Mouse (Mus musculus) heart, postnatal 10 days (tissue): ENCODE measurements around the gene Bpifb5. TPM values are rescaled to one million over a fixed set of nuclear protein-coding genes. Genes with fewer than 3 reads are reported as not detected.
A peak's percentile ranks its signal among the peaks of the same experiment; 100 is the strongest.
"Not testable (repeated sequence)": the region's sequence is repeated elsewhere in the genome, so short reads cannot be mapped to it uniquely, and the experiment has no call there.

Experiments
- DNase-seq, 2 experiments: peaks; one replicate each; pipeline ENCODE4 v3.0.0; 2021
- intact Hi-C: fragments of 180-260 bp; cut with DNase I; formaldehyde crosslinking; loops from one replicate; pipeline ENCODE4 v1.15.1; 2025
- total RNA-seq, 2 experiments: library from RNA; stranded (reverse); gene quantifications; 2 replicates each; pipeline ENCODE4 v1.2.3; 2021

Gene Bpifb5
- not detected for total RNA-seq

DNA sequence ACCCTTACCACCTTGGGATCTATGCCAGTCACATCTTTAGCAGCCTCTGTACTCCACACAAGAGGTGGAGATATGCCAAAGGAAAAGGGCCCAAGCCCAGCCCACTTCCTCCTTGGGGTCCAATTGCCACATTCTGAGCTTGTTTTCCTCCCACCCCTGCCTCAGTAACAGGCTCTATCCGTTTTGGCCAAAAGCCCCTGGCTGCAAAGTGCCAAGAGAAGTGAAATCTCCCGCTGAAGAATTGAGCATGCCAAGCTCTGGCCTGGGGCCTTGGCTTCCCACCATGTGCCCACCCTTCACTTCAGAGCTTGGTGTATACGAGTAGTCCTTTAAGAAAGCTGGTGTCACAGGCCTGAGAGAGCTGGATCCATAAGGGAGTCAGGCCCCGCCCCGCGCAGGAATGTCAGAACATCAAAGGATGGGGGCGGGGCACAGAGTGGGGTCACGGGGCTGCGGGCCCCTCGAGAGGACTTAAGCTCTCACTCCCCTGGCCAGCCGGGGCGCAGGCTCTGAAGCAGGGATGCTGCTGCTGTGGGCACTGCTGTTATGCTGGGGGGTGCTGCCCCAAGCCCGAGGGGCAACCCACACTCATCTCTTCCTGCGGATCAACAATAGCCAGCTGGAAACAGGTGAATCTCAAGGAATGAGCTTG, at the start of gene Bpifb5:
Gene Bpifb5, plus strand, starts transcription at position 478 of the 652 bp plus-strand sequence.
- DNase-seq, result peak; percentile 17 to 38
- intact Hi-C loops, result no loop called here

DNA sequence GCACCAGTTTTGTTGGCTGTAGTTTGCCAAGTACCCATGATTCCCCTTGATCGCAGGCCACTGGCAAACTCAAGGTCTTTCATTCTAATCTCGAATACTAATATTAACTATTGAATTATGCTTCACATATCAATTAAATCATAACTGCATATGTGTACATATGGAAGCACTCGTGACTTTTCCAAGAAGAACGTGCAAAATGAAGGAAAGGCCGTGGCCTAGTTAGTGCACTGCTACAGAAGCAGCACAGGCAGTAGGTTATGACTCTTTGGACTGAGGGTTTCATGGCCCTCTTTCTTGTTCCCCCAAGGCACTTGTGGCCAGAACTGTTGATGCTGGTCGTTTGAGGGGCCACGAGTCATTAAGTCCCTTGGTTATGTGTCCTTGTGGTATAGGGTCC, 41.6 kb upstream of the Bpifb5 start:
- intact Hi-C loops, DNase-seq: not testable (repeated sequence)

DNA sequence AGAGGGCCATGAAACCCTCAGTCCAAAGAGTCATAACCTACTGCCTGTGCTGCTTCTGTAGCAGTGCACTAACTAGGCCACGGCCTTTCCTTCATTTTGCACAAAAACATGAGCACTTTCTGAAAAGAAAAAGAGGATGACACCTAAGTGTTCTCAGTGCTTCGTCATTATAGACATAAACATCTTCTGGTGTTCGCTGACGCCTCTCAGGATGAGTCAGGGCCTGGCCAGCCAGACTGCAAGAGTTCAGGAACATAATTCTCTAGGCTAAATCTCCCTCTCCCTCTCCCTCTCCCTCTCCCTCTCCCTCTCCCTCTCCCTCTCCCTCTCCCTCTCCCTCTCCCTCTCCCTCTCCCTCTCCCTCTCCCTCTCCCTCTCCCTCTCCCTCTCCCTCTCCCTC, 40.5 kb upstream of the Bpifb5 start:
- DNase-seq, intact Hi-C loops: not testable (repeated sequence)

DNA sequence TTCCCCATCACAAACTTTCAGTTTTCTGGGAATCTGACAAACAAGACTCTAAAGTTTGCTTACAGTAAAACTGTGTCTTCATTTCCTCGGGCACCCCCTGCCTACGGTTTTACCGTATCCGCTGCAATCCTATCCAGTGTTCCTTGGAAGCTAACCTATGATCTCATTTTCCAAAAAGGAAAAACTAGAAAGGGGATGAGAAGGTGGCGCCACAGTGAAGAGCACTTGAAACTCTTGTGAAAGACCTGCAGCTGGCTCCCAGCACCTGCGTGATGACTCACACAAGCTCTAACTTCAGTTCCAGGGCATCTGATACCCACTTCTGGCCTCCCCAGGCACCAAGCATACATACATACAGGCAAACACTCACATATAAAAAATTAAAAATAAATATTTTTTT, 38.2 kb upstream of the Bpifb5 start:
- intact Hi-C loops, result no loop called here
- DNase-seq, result no peak

DNA sequence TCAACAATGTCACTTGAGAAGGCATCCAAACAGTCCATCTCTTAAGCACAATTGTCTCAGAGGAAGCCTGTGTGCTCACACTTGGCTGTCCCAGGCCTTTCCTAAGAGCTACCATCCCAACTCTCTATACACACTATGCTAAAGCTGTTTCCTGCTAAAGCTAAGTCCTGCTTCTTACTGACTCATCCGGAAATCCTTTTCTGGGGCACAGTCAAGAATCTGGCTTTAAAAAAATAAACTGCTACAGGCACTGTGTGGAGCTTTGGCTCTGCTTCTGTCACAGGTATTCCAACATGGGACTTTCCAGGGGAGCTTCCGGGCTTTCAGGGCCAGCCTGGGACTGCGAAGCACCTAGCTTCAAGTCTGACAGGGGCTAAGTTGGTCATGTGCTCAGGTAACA, 37.8 kb upstream of the Bpifb5 start:
- no peak for DNase-seq
- intact Hi-C loops, result no loop called here

DNA sequence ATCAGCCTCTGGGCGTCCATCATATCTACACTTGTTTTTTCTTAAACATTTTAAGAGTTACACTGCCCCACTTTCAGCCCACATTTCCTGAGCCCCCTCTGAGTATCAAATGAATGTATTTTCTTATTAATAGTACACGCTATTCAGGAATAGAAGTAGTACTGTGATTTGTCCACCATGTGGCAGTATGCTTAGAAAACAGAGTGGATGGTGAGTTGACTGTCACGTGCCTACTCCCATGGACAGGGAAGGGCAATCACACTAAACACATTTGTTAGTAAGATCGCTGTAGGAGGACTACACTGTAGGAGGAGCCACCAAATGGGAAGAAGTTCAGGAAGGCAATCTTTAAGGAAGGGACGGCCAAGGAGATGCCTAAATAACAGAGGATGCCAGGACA, 36.1 kb upstream of the Bpifb5 start:
- peak in 1 of 2 experiments; percentile 49 for DNase-seq
- intact Hi-C loops, result no loop called here

DNA sequence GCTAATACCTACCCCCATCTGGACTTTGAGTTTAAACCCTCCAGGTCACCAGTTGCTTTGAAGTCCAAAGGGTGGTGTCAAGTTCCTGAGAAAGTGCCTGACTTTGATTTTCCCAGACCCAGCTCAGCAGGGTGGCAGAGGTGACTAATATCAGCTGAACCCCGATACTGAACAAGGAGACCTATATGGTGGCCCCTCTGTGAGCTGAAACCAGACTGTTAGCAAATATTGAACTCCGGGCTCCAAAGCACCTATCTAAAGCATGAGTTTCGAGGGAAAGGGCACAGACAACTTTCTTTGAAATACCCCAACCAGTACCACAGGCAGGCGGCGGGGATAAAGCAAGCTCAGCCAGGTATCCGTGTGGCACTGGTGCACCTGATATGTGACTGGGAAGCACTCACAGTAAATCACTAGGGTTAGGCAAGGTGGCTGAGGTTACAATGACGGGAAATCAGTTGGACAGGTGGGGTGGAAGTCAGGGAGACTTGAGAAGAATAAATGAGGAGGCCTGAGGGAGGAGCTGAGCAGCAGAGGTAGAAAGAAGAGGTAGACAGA, 33.6 kb upstream of the Bpifb5 start:
- intact Hi-C loops, result loop anchor here (2.0 kb wide), 1 partner anchor 17 kb away; no protein-coding TSS in a partner anchor
- no peak for DNase-seq

DNA sequence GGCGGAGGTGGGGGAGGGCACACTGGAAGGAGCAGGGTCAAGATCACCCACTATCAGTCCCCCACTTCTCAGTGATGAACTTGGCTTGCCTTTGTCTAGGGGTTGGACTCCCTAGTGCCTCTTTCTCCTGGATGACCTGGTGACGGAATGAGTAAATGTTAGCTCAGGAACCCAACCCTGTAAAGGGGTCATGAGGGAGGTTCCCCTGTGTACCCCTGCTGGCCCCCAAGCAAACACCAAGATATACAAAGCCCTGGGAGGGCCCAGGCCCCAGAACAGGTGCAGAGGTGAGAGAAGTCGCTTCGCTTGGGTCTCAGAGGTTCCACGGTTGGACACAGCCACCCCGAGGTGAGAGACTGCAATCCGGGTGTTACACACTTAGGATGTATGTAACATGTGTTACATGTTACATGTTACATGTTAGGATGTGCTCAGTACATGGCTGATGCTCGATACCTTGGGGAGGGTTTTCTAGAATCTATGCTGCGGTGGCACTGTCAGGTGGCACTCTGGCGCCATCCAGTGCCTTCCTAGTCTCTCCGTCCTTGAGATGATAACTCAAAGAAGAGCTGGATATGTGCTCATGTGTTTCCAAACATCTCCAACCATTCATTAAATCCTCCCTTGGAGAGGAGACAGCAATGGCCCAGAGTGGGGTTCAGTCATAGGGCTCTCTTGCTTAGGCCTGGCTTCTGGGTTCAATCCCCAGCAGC, 32.8 kb upstream of the Bpifb5 start, which contains the start of gene Bpifb1:
Gene Bpifb1, plus strand, starts transcription at position 273 of the 713 bp plus-strand sequence.
- no peak for DNase-seq
- intact Hi-C loops, result loop anchor here (2.0 kb wide), 1 partner anchor 16 kb away; no protein-coding TSS in a partner anchor

DNA sequence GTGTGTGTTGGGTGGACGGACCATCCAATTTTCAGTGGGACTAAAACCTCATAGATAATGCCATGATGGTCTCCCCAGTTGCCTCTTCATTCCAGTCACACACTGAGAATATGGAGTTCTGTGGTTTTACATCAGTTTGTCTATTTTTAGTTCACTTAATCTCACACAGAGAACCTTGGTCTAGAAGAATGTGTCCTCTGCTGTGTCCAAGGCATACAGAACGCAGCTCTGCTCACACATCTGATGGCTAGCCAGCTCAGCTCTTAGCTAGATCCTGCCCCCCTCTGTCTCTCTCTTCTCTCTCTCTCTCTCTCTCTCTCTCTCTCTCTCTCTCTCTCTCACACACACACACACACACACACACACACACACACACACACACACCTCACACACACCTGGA, 31.4 kb upstream of the Bpifb5 start:
- DNase-seq, result no peak
- intact Hi-C loops, result no loop called here

DNA sequence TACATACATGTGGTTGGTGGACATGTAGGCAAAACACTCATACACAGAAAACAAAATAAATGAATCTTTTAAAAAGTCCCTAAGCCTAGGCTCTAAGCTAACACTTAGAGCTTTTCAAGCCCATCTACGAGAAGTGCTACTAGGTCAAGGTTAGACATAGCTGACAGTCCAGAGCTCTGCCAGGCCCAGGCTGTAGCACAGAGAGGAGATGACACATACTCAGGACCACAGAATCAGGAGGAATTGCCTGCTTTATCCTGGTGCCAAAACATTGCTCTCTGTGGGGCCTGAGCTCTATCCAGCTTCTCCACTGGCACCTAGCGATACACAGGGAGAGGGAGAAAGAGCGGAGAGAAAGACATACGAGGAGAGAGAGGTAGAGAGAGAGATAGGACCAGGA, 30.5 kb upstream of the Bpifb5 start:
- DNase-seq, result no peak
- intact Hi-C loops, result no loop called here

DNA sequence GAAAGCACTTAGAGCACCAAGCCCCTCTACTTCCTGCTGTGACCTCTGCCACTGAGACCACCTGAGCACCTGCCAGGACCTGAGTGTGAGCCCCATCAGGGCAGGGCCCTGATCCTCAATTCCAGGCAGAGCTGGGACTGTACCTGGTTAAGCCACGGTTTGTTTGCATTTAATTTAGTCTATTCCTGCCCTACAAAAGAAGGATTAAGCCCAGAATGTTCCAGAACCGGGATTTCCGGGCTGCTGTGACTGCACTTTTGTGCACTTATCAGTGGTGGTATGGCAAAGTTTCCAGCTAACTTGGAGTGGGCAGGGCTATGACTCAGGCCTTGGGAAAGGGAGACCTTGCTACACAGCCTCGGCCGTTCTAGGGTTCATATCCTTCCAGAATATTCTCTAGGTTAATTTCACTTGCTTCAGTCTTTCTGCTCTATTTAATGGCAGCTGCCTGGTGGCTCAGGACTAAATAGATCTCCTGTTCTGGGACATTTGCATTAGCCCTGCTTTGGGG, 29.5 kb upstream of the Bpifb5 start:
- DNase-seq, result no peak
- intact Hi-C loops, result no loop called here

DNA sequence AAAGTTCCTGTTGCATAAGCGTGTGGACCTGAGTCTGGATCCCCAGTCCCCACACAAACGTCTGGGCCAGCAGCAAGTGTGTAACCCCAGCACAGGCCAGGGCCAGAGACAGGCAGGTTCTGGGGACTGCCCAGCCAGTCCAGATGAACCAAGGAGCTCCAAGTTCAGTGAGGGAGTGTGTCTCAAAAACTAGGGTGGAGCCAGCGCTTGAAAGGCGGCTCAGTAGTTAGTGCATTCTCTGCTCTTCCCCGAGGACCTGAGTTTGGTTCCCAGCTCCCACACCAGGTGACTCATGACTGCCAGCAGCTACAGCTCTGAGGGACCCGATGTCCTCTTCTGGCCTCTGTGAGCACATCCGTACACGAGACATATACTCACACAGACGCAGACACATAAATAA, 26.5 kb upstream of the Bpifb5 start:
- intact Hi-C loops, result no loop called here
- DNase-seq, result no peak

DNA sequence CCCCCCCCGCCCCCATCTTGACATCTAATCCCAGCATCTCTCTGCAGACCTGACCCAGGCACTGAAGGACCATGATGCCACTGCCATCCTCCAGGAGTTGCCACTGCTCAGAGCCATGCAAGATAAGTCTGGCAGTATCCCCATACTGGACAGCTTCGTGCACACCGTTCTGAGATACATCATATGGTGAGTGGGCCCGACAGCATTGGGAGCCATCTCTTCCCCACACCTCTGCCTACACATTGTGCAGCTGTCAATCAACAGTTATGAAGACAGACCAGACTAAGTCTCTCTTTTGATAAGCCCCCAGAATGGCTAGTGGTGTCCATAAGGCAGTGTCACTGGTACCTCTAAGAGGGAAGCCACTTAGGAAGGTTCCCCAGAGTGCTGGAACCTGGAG, 18.9 kb upstream of the Bpifb5 start:
- intact Hi-C loops, result no loop called here
- no peak for DNase-seq

DNA sequence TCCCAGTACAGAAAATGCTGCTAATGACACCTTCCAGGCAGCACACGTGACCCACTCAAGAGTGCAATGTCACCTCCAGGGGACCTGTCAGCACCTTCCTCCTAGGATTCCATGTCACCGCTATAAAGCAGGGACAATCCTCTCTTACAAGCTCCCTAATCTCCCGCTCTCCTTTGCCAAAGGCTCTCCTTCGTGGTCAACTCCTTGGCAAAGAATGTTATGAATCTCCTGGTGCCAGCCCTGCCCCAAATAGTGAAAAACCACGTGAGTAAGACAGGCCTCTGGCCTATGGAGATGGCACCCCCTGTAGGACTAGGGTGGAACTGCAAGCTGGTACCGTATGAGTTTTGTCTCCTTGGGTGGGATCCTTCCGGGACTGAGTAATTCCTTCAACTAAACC, 16.6 kb upstream of the Bpifb5 start:
- peak; percentile 84 to 85 for DNase-seq
- intact Hi-C loops, result loop anchor here (1.0 to 2.0 kb wide), 2 partner anchors 16 to 34 kb away; partner anchors contain the start of gene Bpifb1

DNA sequence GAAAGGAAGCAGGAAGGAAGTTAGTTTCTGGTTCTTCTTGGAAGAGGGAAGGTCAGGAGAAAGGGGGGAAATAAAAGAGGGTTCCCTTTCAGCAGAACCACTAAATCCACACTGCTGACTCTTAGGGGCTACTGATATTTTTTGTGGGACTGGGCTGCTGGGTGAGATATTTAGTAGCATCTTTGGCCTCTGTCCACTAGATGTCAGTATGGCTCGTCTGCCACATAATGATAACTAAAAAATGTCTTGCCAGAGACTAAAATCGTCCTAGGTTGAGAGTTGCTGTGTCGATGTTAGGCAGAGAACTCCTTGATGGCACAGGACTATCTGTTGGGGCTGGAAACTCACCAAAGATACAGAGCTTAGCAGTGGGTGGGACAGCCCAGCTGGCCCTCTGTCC, 14.4 kb upstream of the Bpifb5 start:
- intact Hi-C loops, result no loop called here
- DNase-seq, result no peak

DNA sequence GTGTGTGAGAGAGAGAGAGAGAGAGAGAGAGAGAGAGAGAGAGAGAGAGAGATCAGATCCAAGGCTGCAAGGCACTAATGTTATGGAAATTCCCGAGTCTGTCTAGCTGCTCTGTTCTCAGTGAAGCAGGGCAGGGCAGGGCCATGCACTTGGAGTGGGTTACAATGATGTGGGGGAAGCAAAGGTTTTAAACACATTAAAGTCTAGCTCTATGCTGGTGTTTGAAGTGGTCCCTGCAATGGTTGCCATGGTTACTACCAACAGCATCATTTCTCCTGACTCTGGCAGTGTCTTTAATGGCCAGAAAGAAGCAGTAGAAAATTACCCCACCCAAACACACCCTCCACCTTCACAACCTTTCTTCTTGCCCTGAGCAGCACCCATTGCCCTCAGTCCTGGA, 12.4 kb upstream of the Bpifb5 start:
- DNase-seq, result no peak
- intact Hi-C loops, result no loop called here

DNA sequence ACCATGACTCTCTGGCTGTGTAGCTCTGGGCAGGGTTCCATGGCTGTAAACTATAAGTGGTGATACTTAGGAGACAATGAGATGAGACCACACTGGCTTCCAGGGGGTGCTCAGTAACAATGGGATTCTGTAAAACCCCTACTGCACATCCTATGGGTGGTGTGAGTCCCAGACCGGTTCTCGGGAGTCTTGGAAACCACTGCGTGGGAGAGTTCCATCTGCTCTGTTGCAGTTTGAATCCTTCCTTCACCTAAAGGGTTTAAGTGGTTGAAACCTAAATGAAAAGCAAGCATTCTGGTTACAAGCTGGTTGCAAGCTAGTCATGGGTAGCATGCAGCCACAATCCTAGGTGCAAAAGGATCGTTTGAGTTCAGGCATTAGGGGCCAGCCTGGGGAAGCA, 11.7 kb upstream of the Bpifb5 start:
- intact Hi-C loops, result no loop called here
- no peak for DNase-seq

DNA sequence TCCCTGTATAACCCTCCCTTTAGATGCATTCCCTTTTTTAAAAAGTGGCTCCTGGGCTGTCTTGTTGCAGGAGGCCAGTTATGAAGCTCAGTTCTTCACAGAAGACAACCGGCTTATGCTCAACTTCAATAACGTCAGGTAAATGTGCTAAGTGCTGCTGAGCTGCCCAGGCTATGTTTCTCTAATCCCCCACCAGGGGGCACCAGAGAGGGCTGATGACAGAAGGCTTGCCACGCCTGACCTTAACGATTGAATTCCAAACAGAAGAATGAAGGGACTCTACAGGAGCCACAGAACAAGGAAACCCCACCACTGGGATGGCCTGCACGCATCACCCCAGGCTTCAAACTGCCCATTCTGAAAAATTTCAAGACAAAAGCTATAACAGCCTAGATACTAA, 8.4 kb upstream of the Bpifb5 start:
- DNase-seq, result peak; percentile 76 to 88
- intact Hi-C loops, result loop anchor here (2.0 to 5.0 kb wide), 2 partner anchors 80 to 157 kb away; partner anchors contain the start of gene Cdk5rap1

DNA sequence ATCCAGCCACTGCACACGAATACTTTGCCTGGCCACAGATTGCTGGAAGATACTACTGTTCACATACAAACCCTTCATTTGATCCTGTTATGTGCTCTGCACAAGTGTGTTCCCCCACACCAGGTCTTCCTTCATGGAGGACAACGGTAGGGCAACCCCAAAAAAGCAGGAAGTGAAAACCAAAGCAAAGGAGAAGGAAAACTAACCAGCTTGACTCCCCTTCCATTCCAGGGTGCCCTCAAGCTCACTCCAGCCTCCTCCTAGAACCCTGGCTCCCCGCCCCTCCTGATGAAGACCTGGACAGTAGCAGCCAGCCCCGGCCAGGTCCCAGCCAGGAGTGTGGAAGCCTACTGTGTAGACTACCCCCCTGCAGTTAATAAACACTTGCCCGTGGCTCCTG, 3.6 kb upstream of the Bpifb5 start:
- intact Hi-C loops, result loop anchor here (5.0 kb wide), 1 partner anchor 152 kb away; the partner anchor contains the start of gene Cdk5rap1
- no peak for DNase-seq

DNA sequence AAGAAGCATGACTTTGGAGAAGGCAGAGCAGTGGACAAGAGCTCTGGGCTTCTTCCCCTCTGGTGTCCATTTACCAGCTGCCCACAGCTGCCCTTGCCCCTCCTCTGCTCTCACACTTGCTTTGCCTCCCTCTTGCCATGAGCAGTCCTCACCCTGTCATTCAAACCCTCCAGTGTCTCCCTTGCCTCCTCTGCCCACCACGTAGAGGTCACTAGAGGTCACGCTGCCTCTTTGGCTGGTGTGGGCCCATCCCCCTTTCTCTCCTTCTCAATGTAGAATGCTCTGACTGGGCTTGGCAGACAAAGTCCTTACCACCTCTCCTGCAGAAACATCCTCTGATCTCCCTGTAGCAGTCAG, 353 bp downstream of the Bpifb5 start:
- intact Hi-C loops, result no loop called here
- no peak for DNase-seq

DNA sequence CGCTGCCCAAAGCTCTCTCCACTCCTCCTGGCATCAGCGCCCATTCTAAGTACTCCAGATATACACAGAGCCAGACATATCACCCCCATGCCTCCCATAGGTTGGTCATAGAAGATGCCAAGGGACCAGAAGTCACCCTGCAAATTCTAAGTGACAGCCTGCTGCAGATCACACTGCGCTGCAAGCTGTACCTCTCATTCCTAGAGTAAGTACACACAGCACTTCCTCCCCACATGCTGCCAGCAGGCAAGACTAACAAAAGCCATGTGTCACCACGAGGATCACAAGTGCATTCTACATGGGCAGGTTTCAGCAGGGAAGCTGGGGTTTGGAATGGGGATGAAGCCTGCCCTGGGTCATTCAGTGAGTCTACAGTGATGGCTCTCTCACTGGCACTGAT, 3.4 kb downstream of the Bpifb5 start:
- intact Hi-C loops, result no loop called here
- DNase-seq, result no peak

DNA sequence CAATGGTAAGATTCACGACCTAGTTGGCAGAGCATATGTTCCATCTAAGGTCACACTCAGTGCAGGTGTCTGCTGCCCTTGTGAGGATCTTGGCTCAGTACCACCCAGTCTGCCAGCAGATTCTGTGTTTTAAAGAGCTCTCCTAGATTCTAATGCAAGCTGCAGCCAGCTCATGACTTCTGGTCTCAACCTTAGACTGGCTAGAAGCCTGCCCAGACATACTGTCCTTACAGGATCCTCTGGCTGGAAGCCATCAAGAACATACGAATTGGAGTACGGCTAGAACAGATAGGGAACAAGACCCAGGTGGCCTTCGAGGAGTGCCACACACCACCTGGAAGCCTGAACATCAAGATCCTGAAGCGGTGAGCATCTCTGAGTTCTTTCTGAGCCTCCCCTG, 4.3 kb downstream of the Bpifb5 start:
- no peak for DNase-seq

More for the DNA sequence above, 4.3 kb downstream of the Bpifb5 start:
- intact Hi-C loops, result no loop called here
